Mouse (Mus musculus): ENCODE results near the gene Plxna2.

Gene Plxna2

DNA sequence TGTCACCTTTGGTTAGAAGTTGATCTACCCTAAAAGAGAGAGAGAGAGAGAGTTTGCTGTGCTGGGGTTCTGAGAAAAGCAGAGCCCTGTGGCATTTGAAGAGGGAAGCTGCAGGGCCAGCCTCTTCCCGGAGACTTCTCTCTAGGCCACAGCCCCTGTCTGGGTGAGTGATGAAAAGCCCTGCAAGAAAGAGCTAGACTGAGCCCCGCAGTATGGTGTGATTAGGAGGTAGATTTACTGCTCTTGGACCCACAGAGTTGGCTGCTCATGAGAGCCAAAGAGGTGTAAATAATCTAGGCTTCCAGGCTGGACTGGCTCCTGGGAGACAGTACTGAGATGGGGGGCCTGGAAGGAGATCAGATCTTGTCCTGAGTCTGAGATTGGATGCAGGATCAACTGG lies 94.4 kb downstream of the Plxna2 start:
- no peak for DNase-seq (ENCODE audit: low spot score)

DNA sequence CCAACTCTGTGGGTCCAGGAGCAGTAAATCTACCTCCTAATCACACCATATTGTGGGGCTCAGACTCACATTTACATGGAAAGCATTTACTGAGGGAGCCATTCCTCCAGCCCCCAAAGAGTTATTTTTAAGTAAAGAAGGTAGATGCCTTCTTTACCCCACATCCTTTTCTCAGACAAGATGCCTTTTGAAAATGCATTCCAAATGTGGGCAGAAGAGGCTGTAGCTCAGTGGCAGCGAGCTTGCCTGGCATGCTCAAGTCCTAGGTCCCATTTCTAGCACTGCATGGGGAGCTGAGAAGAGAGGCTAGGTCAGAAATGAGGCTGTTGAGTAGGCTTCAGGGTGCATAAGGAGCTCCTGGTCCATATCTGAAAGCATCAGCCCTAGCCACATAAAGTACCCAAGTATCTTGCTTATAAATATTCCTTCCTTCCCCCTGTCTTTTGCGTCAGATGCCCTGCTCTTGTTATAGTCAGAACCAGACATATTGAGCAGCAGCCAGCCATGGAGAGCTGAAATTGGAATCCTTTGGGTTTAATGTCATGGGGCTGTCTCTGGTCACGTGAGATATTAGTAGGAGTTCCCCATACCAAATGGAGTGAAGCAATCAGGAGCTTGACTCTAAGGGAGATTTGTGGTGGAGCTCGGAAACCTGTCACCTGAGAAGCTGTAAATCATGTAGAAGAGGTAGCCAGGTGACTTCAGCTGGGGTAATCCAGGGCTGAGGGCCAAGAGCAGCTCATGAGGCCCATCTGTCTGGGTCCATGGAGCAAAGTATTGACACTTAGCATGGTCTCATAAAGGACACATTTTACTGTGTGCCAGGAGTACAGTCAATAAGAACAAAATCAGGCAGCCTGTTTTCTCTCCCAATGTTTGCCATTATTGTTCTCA lies 96.4 kb downstream of the Plxna2 start:
- no peak for DNase-seq (ENCODE audit: low spot score)

- no peak for DNase-seq (ENCODE audit: low spot score)
Observed at GRCm38 (mm10) chr1:194717451-194717874, 99.4 kb downstream of the Plxna2 start.

GRCm38 (mm10) chr1:194720406-194720805 lies 102.4 kb downstream of the Plxna2 start:
- DNase-seq (ENCODE audit: low spot score) = no peak

GRCm38 (mm10) chr1:194721260-194721659 lies 103.2 kb downstream of the Plxna2 start:
- DNase-seq (ENCODE audit: low spot score) = no peak

DNA sequence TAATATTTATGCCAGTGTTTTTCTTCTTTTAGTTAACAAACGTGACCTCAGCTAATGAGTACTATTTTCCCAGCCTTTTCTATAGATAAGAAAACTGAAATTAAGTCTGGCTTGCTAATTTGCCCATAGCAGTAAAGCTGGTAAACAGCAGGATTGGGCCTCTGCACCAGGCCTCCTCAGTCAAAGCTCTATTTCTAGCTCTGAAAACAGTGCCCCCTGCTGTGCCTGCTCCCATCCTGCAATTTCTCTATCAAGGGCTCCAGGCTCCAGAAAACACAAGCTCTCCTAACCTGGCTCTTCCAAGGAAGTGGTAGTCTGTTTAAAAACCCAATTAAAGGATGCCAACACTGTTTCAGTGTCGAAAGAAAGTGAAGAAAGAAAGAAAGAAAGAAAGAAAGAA lies 104.3 kb downstream of the Plxna2 start:
- peak; percentile 8 for DNase-seq (ENCODE audit: low spot score)

DNA sequence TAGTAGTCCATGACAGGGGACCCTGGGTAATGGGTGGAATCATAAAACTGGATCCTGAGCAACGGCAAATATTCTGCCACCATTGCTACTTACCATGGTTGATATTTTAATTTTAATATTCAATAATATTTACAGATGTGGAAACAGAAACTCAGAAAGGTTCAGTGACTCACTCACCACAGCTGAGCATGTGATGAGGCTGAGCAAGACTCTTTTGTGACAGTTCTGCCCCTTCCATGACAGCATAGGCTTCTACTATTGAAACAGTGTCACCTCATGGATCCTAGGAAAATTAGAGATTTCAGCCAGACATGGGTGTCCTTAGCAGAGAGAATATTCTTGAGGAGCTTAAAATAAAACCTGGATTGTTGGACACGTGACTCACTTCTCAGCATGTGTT lies 116.8 kb downstream of the Plxna2 start:
- no peak for DNase-seq (ENCODE audit: low spot score)

DNA sequence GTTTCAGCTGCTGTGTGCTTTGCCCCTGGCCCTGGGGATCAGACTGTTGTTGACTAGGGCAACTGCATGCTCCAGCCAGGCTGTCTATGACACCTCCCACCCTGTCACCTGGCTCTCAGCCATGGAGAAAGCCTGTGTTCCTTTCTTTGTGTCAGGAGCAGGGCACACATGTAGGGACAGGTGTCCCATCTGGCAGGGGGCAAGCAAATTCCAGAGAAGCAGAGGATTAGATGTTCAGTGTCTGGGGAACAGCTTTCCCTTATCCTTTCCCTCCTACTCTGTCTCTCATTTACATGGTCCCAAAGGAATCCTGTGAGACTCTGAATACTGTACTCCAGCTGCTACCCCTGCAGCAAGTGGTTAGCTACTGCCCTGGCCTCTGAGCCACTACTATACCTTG lies 121.9 kb downstream of the Plxna2 start:
- DNase-seq (ENCODE audit: low spot score) = no peak

DNA sequence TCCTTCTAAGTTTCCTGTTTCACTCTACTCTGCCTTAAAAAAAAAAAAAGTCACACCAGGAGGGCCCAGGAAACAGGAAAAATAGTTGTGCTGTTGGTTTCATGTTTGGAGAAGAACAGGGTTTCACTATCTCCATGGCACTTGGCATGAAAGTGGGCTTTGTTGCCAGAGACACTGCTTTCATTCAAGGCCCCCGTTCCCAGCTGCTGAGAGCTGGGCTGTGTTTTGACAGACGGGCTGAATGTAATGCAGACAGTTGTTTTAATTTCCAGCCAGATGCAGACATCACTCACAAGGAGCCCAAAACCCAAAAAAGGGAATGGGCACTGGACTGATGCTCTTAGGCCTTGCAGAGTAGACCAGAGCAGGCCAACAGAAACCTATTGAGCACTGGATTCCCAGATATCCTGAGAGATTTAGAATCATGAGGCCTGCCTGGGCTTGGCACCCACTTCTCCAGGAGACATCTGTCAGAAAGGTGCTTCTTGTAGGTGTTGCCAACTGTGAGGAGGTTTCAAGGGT lies 124.9 kb downstream of the Plxna2 start:
- no peak for DNase-seq (ENCODE audit: low spot score)

DNA sequence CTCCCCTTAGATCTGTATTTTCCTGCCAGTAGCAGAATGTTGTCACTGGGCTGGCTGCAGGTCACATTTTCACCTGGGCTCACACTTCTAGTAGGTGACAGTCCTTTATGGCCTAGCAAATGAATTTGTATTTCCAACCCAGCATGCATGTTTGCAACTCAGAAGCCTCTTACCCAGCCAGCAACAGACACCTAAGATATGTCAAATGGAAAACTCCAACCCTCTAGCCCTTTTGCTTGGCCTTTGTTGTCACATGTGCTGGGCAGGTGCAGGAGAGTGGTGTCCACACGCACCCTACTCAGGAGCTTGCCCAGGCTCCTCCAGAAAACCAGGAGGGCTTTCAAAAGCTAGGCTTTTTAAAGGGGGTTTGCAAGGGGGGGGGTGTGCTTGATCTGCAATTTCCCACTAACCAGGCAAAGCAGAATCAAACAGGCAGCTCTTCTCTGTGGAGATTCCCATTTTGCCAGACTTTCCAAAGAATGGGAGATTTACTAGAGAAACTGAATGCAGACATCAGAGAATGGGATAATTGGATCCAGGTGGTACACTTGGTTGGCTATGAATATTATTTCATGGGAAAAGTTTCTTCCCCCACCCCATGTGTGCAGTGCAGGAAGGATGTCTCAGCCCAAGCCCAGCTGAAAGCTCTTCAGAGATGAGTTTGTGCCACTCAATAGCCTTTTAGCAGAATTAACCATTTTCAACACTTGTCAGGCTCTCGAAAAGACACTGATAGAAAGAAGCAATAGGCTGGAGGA lies 127.3 kb downstream of the Plxna2 start:
- no peak for DNase-seq (ENCODE audit: low spot score)

DNA sequence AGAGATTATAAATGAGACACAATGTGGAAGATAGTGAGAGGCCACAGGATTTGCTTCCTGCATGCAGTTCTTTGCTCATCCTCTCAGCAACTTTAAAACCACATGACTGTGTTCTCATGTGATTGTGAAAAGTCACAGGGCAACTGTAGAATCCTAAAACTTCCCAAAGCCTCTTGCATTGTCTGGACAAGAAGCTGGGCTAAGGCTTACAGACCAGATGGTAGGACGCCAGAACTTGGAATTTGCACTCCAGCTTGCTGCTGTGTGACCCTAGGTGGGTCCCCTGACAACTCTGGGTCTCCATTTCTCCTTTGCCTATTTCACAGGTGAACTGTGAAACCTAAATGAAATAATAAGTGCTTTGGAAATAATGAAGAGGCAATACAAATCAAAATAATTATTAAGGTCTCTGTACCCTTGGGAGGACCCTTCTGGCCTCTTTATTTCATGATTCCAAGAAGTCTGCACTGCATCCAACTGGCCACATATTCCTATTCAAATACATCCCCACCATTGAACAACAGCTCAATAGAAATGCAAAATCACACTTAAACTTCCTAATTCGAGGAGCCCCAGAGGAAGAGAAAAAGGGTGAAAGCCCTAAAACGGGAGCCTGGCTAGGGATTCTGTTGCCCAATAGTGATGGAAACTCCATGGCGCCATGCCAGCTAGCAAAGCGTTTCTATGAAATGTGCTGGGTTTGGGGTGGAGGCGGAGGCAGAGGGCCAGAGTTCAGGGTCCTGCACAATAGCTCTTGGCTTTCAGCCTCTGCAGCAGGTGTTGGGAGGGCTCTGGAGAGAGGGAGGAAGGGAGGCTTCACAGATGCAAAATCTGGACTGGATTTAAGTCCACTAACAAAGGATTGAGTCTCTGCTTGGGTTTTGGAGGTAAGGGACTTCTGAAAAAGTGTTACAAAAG lies 128.6 kb downstream of the Plxna2 start:
- DNase-seq (ENCODE audit: low spot score) = peak; percentile 70

DNA sequence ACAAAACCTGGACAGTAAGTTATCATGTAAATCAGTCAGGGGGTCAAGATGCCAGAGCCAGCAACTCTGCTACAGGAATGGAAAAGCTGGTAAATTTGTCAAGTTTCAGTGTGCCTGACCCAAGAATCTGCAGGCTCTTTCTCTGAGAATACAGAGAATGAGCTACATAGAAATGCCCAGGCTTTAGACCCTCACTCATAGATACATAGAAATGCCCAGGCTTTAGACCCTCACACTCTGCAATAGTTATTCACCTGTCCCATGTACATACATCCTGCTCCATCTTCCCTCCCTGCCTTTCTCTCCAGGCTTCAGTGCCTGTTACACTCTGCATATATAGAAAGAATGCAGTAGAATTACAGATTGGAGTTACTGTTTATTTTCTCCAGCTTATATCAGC lies 129.2 kb downstream of the Plxna2 start:
- DNase-seq (ENCODE audit: low spot score) = no peak

- DNase-seq (ENCODE audit: low spot score) = no peak
Observed at GRCm38 (mm10) chr1:194753168-194753567, 135.2 kb downstream of the Plxna2 start.

DNA sequence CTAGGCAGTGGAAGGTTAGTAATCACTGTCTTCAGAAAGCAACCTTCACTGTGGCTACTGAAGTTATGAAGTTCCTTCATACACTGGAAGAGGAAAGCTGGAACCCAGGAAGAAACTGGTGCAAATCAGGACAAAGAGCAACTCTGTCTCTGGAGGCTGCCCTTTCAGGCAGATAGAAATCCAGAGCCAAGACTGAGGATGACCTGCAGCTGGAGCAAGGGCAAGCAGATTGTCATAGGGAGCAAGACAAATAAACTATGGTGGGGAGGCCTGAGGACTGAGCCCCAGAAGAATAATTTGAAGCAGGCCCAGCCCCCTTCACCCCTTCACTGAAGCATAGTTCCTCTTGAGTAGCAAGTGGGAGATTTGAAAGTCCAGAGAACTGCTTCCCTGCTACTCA lies 138.0 kb downstream of the Plxna2 start:
- DNase-seq (ENCODE audit: low spot score) = no peak

DNA sequence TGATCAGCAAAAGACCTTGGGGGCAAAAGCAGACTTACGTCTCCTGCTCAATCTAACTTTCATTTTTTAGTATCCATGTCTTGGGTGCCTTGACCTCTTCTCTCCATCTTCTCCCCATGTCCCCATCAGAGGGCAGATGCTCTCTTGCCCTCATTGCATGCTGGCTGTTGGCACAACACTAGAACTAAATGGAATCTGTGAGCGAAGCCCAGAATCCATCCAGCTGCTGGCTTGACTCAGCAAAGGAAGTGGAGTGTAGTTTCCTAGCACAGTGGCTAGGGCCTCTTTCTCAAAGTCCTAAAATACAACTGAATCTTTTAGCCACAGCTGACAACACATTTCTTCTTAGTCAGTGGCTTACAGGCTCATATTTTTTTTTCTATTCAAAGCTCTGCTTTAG lies 138.4 kb downstream of the Plxna2 start:
- no peak for DNase-seq (ENCODE audit: low spot score)

- DNase-seq (ENCODE audit: low spot score) = no peak
Observed at GRCm38 (mm10) chr1:194756863-194757262, 138.8 kb downstream of the Plxna2 start.

- no peak for DNase-seq (ENCODE audit: low spot score)
Observed at GRCm38 (mm10) chr1:194761432-194762212, 143.6 kb downstream of the Plxna2 start.

DNA sequence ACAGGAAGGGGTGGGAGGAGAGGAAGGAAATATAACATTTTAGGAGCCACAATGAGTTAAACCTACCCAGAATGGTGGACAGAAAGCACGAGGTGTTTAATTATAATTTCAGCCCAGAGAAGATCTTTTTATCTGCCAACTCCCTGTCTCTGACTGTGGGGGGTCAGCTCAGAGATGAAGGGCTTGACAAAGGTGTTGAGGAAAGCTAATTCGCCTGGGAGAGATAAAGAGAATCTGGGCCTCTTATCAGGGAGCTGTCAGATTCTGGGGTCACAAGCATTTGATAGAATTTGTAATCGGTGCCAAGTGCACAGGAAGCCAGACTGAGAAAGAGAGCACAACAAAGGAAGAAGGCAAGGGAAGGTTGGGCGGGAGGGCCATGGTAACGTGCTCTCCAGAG lies 144.9 kb downstream of the Plxna2 start:
- no peak for DNase-seq (ENCODE audit: low spot score)

- DNase-seq (ENCODE audit: low spot score) = no peak
Observed at GRCm38 (mm10) chr1:194764951-194765350, 146.9 kb downstream of the Plxna2 start.

DNA sequence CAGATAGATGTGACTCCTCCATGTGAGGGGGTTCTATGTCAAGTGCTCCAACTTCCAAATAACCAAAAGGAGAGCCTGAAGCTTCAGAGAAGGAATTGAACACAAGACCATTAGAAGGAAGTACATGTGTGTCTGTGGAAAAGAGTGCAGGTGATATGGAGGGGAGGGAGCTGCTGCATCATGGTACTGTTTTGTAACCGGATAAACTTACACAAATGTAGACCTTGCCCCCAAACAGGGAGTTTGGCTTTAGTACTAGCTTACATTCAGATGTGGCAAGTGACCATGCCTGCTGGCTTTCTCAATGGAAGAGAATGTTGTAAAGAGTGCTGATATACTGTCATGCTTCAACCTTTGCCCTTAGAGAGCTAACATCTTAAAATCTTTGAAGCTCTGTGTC lies 150.8 kb downstream of the Plxna2 start:
- DNase-seq (ENCODE audit: low spot score) = no peak

- DNase-seq (ENCODE audit: low spot score) = no peak
Observed at GRCm38 (mm10) chr1:194772053-194772452, 154.0 kb downstream of the Plxna2 start.

Measured in testis, postnatal 14 days (tissue).